Mouse (Mus musculus) lung, postnatal 0 days (tissue): Measurements from ENCODE around the gene Tram1l1. TPM values are rescaled to one million over a fixed set of nuclear protein-coding genes. Genes with fewer than 3 reads are reported as not detected.
A peak's percentile ranks its signal among the peaks of the same experiment; 100 is the strongest.

ENCODE experiments used
- ATAC-seq: fragments of 200-750 bp; cut with Nextera tagmentation; 2 replicates; pipeline ENCODE4 v1.8.0; 2017; ENCODE audit warnings: moderate library complexity
- DNase-seq: peaks from one replicate; pipeline ENCODE4 v3.0.0-alpha.2; 2016; ENCODE audit warnings: low spot score
- H3K27ac ChIP-seq: fragments of 300-500 bp; sonication (generic); 2 replicates; pipeline ENCODE4 v1.5.1; 2014; ENCODE audit warnings: antibody characterized with exemption, mild to moderate bottlenecking, low read length, mixed read lengths
- H3K27me3 ChIP-seq: fragments of 300-500 bp; sonication (generic); replicated peaks from 2 replicates; pipeline ENCODE4 v1.6.1; 2014; ENCODE audit warnings: low read length, mixed read lengths; ENCODE audit not compliant: insufficient read depth
- H3K36me3 ChIP-seq: fragments of 300-500 bp; sonication (generic); 2 replicates; pipeline ENCODE4 v1.6.1; 2014; ENCODE audit warnings: low read length, mixed read lengths; ENCODE audit not compliant: insufficient read depth
- H3K4me1 ChIP-seq: fragments of 300-500 bp; sonication (generic); 2 replicates; pipeline ENCODE4 v1.6.1; 2014; ENCODE audit warnings: antibody characterized with exemption, low read depth, low read length, mixed read lengths; ENCODE audit not compliant: insufficient read depth
- H3K4me2 ChIP-seq: fragments of 300-500 bp; sonication (generic); replicated peaks from 2 replicates; pipeline ENCODE4 v1.6.1; 2014; ENCODE audit warnings: low read depth, mild to moderate bottlenecking, low read length, moderate library complexity, mixed read lengths
- H3K4me3 ChIP-seq: fragments of 300-500 bp; sonication (generic); 2 replicates; pipeline ENCODE4 v1.5.1; 2014; ENCODE audit warnings: low read depth, low read length
- H3K9ac ChIP-seq: fragments of 300-500 bp; sonication (generic); replicated peaks from 2 replicates; pipeline ENCODE4 v1.6.1; 2014; ENCODE audit warnings: low read depth, mild to moderate bottlenecking
- H3K9me3 ChIP-seq: fragments of 300-500 bp; sonication (generic); 2 replicates; pipeline ENCODE4 v1.6.1; 2016; ENCODE audit warnings: low read length, mixed read lengths
- CTCF ChIP-seq: IDR thresholded peaks from 2 replicates; pipeline ENCODE4 v1.5.1; 2016; ENCODE audit warnings: antibody characterized with exemption, mild to moderate bottlenecking
- EP300 ChIP-seq: IDR thresholded peaks from 2 replicates; pipeline ENCODE4 v1.6.1; 2016; ENCODE audit warnings: antibody characterized with exemption, mild to moderate bottlenecking, control low read depth
- WGBS: fragments of 180-500 bp; shearing (Covaris S2); extraction: QIAGEN DNeasy Blood & Tissue Kit; methylation state at CpG from one replicate; pipeline ENCODE4 v1.1.7; 2014; 5-methylcytosine and 5-hydroxymethylcytosine counted together
- polyA plus RNA-seq: library from polyadenylated mRNA; unstranded; fragments of >200 nt; fragmentation: Nextera tagmentation; extraction: Ambion mirVana; gene quantifications from 2 replicates; pipeline ENCODE4 v1.2.1, GENCODE M21; 2015

Tram1l1 gene
- polyA plus RNA-seq, 1 experiment from 2014 or later, result 2.0 TPM

DNA sequence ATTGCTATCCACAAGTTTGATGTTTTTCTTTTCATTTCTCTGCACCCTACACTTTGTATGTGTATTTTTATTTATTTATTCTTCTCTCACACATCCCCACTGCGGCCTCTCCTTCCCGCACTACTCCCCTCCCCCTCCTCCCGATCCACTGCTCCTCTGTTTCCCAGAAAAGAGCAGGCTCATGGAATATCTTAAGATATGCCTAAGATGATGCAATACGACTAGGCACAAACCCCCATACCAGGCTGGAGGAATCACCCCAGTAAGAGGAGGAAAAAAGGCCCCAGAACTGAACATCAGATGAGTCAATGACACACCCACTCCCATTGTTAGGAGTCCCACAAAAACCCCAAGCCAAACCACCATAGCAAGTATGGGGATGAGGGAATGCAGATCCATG, 1.4 kb upstream of the Tram1l1 start:
- no peaks in the 10 kb centered on the region for H3K4me1 ChIP-seq
- ATAC-seq (no peak), DNase-seq (no peak)
- H3K27ac ChIP-seq, result no peak overlapping the region
- H3K4me3 ChIP-seq, result no peak overlapping the region
- H3K4me2 ChIP-seq, result no peak overlapping the region
- no peaks in the 10 kb centered on the region for H3K27me3 ChIP-seq
- WGBS, result 54% methylated on average over 4 of the region's 4 CpGs
- H3K9me3 ChIP-seq, result no peaks in the 10 kb centered on the region
- TF ChIP-seq CTCF, result no peak
- no peak for TF ChIP-seq EP300
- H3K36me3 ChIP-seq, result no peaks in the 10 kb centered on the region
- H3K9ac ChIP-seq, result no peak overlapping the region

DNA sequence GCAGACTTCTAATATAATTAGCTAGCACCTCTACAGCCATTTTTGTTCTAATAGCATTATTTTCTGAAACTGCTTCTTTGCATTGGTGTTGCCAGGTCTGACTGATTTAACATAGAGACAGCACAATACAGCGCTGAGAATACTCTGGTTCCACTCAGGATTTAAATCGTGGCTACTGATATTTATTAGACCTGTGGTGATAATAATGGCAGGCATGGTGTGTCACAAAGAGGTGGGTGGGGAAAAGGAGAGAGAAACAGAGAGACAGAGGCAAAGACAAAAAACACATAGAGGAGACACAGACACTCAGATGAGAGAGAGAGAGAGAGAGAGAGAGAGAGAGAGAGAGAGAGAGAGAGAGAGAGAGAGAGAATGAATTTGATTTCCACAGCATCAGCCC, 257 bp upstream of the Tram1l1 start:
- Histone ChIP-seq H3K27ac (no peak overlapping the region), H3K4me2 (peak overlapping the region; percentile 83), H3K4me1 (no peaks in the 10 kb centered on the region), H3K9me3 (no peaks in the 10 kb centered on the region), H3K27me3 (no peaks in the 10 kb centered on the region), H3K9ac (0 out of 2 replicates have a peak overlapping the region, but pooled peaks have one; percentile 23), H3K4me3 (peak overlapping the region; percentile 53), H3K36me3 (no peaks in the 10 kb centered on the region)
- WGBS, result 11% methylated on average over 2 of the region's 2 CpGs
- no peak for TF ChIP-seq CTCF
- TF ChIP-seq EP300, result no peak
- DNase-seq (no peak), ATAC-seq (no peak)

DNA sequence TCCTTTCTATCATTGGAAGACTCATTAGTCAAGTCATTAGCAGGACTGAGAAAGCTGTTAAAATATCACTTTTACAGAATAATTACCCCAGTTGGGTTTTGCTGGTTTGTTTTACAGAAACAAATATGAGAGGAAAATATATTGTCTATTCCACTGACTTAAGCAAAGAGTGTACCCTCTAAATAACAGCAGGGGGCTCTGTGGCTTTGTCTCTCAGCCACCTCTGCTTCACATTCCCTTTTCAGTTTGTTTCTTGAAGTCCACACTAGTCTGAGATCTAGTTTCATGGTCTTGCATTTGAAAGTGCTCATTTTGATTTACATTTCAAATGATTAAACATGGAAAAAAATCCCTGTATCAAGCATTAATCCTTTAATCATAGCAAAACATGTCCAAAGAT, 25.8 kb downstream of the Tram1l1 start:
- Histone ChIP-seq H3K4me2 (no peak overlapping the region), H3K9ac (no peak overlapping the region), H3K4me1 (no peaks in the 10 kb centered on the region), H3K36me3 (no peaks in the 10 kb centered on the region), H3K9me3 (no peaks in the 10 kb centered on the region), H3K4me3 (no peak overlapping the region), H3K27ac (no peak overlapping the region), H3K27me3 (no peaks in the 10 kb centered on the region)
- DNase-seq (no peak), ATAC-seq (no peak)
- TF ChIP-seq EP300, result no peak
- TF ChIP-seq CTCF, result no peak; the same call in 1 of the 2 replicates

DNA sequence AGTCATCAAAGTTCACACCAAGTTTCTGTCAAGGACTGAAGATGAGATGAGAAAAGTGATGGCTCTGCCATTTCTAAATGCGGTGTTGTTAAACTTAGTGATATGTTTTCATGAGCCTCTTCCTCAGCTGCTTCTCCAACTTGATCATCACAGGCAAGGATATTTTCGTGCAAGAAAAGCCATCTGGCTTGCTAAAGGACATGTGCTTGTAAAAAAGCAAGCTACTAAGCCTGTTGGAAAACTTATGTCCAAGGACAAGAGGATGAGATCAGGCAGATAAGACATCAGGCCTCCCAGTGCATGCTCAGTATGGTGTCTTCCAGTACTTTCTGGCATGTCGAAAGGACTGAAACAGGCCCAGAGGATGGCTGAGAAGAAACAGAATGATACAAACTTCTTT, 36.9 kb downstream of the Tram1l1 start:
- 80% methylated on average over 3 of the region's 3 CpGs for WGBS
- TF ChIP-seq CTCF, result no peak
- TF ChIP-seq EP300, result no peak
- Histone ChIP-seq H3K27ac (no peak overlapping the region), H3K4me1 (no peaks in the 10 kb centered on the region), H3K4me3 (no peak overlapping the region), H3K36me3 (no peaks in the 10 kb centered on the region), H3K27me3 (no peaks in the 10 kb centered on the region), H3K4me2 (no peak overlapping the region), H3K9me3 (no peaks in the 10 kb centered on the region), H3K9ac (no peak overlapping the region)
- no peak for DNase-seq
- ATAC-seq, result no peak

DNA sequence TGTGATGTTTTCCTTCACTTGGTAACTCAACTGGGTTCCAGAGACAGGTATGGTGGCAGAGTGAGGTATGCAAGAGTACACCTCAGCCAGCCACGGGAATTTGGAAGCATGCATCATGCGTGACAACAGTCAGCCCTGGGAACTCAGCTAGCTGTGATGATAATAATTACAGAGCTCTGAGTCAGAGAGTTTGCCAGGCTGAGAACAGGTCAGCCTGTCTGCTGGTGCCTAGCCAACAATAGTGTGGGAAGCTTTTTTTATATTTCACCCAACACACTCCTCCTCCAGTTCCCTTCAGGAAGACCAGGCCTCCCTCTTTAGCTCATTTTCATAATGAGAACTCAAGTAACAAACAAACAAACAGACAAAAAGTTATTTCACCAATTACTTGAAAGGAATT, 51.4 kb downstream of the Tram1l1 start:
- Histone ChIP-seq H3K27me3 (no peaks in the 10 kb centered on the region), H3K27ac (no peak overlapping the region), H3K4me1 (no peaks in the 10 kb centered on the region), H3K4me3 (no peak overlapping the region), H3K4me2 (no peak overlapping the region), H3K36me3 (no peaks in the 10 kb centered on the region), H3K9me3 (no peaks in the 10 kb centered on the region), H3K9ac (no peak overlapping the region)
- DNase-seq, result no peak
- 80% methylated on average over 2 of the region's 2 CpGs for WGBS
- no peak for ATAC-seq
- TF ChIP-seq EP300, result no peak
- TF ChIP-seq CTCF, result no peak

Other genes starting within 250 kb of the Tram1l1 start
- gene 1700006A11Rik, start 105.2 kb downstream of the Tram1l1 start, polyA plus RNA-seq, result not detected in 2 replicates